Comparison of ENCODE assay signal across 9 mouse cellular contexts in genomic region chr16:95615579-95615978, GRCm38 (mm10). TPM values are rescaled to one million over a fixed set of nuclear protein-coding genes. Genes with fewer than 3 reads are reported as not detected.
DNase-seq lines count a peak whose midpoint lies in the region; ATAC-seq and TF ChIP-seq lines count a peak whose summit lies in the region.
"Had no signal": no experiment of that assay in that cellular context is flagged by ENCODE, and none has a peak within 500 bp of the region (broad histone marks: within the 10 kb centered on the region; RNA-seq: fewer than 3 reads in every experiment).

No protein-coding gene starts in this region.

- H3K27ac ChIP-seq in intestine, embryonic 14.5 days (ENCODE audit: low read depth): no peak overlapping the region
- H3K27ac ChIP-seq in intestine, embryonic 15.5 days: no peak overlapping the region
- no peak overlapping the region for H3K27ac ChIP-seq in CH12.LX (ENCODE audit: insufficient read depth, low read depth)
- no peak overlapping the region for H3K27ac ChIP-seq in embryonic facial prominence, embryonic 12.5 days

- H3K36me3 ChIP-seq in intestine, embryonic 14.5 days (ENCODE audit: control insufficient read depth, insufficient read depth, low read length): no peaks in the 10 kb centered on the region
- no peaks in the 10 kb centered on the region for H3K36me3 ChIP-seq in intestine, embryonic 15.5 days
- no peaks in the 10 kb centered on the region for H3K36me3 ChIP-seq in CH12.LX (replicated peaks in 1 of 2; ENCODE audit: control insufficient read depth in 1 of 2, insufficient read depth in 1 of 2, low read length in 1 of 2)
- H3K36me3 ChIP-seq in embryonic facial prominence, embryonic 12.5 days: no peaks in the 10 kb centered on the region

- dilution Hi-C loops in CH12.LX (cut with MboI; ENCODE audit: extremely low pct_ligation_motif_present, extremely low pct_unique_long_range_greater_than_20kb, low sequenced_read_pairs): no loop called here

- TF ChIP-seq EP300 in CH12.LX (IDR thresholded peaks at IDR 0.05; ENCODE audit: low read length): no peak

- H3K4me2 ChIP-seq in intestine, embryonic 14.5 days (ENCODE audit: low read length): no peak overlapping the region
- no peak overlapping the region for H3K4me2 ChIP-seq in intestine, embryonic 15.5 days (replicated peaks)
- no peak overlapping the region for H3K4me2 ChIP-seq in CH12.LX (ENCODE audit: insufficient read depth, low read depth, poor library complexity, severe bottlenecking)
- no peak overlapping the region for H3K4me2 ChIP-seq in embryonic facial prominence, embryonic 12.5 days (replicated peaks)

- no peak for ATAC-seq in intestine, embryonic 14.5 days (replicated peaks; ENCODE audit: low FRiP score, low TSS enrichment, low read depth)
- no peak for ATAC-seq in intestine, embryonic 15.5 days
- peak; percentile 28; the same call in 1 of the 2 replicates for ATAC-seq in embryonic facial prominence, embryonic 12.5 days (ENCODE audit: insufficient number of reproducible peaks, insufficient read depth, low FRiP score, low TSS enrichment)
- ATAC-seq in megakaryocyte progenitor cell, adult 5-6 weeks (replicated peaks; ENCODE audit: poor library complexity): peak; percentile 77

- intact Hi-C loops in left cerebral cortex, postnatal 10 days (cut with DNase I): no loop called here

- H3K4me3 ChIP-seq in intestine, embryonic 14.5 days (ENCODE audit: low read depth, low read length): no peak overlapping the region
- H3K4me3 ChIP-seq in intestine, embryonic 15.5 days (replicated peaks): no peak overlapping the region
- no peak overlapping the region for H3K4me3 ChIP-seq in CH12.LX (replicated peaks in 1 of 3; ENCODE audit: low read depth in 2 of 3, low read length in 2 of 3, poor library complexity in 1 of 3)
- no peak overlapping the region for H3K4me3 ChIP-seq in embryonic facial prominence, embryonic 12.5 days
- H3K4me3 ChIP-seq: megakaryocyte, embryonic 14.5 days had no signal

- no peaks in the 10 kb centered on the region for H3K27me3 ChIP-seq in intestine, embryonic 14.5 days (replicated peaks; ENCODE audit: control insufficient read depth, insufficient read depth, low read length)
- H3K27me3 ChIP-seq in intestine, embryonic 15.5 days (replicated peaks): no peaks in the 10 kb centered on the region
- H3K27me3 ChIP-seq in CH12.LX (replicated peaks): no peaks in the 10 kb centered on the region
- H3K27me3 ChIP-seq in embryonic facial prominence, embryonic 12.5 days: no peaks in the 10 kb centered on the region

- H3K4me1 ChIP-seq in intestine, embryonic 14.5 days (replicated peaks; ENCODE audit: control insufficient read depth, insufficient read depth, low read length): no peaks in the 10 kb centered on the region
- no peaks in the 10 kb centered on the region for H3K4me1 ChIP-seq in intestine, embryonic 15.5 days (replicated peaks)
- H3K4me1 ChIP-seq in CH12.LX (ENCODE audit: control insufficient read depth in 1 of 2, insufficient read depth in 2 of 2): peaks cover 7 to 14% of the 10 kb centered on the region in 2 experiments
- peaks cover 16% of the 10 kb centered on the region; the same call in 1 of the 2 replicates for H3K4me1 ChIP-seq in embryonic facial prominence, embryonic 12.5 days

- TF ChIP-seq POLR2A in CH12.LX (IDR thresholded peaks at IDR 0.05; ENCODE audit: low read depth, low read length): no peak

- no peak overlapping the region for H3K9ac ChIP-seq in intestine, embryonic 14.5 days (ENCODE audit: low read length)
- no peak overlapping the region for H3K9ac ChIP-seq in intestine, embryonic 15.5 days
- H3K9ac ChIP-seq in CH12.LX (ENCODE audit: insufficient read depth, low read depth): no peak overlapping the region
- no peak overlapping the region for H3K9ac ChIP-seq in embryonic facial prominence, embryonic 12.5 days

- WGBS in intestine, embryonic 14.5 days: 36% methylated on average over 6 of the region's 6 CpGs
- WGBS in intestine, embryonic 15.5 days: 41% methylated on average over 6 of the region's 6 CpGs
- WGBS in embryonic facial prominence, embryonic 12.5 days: 38% methylated on average over 6 of the region's 6 CpGs

- no peaks in the 10 kb centered on the region for H3K79me2 ChIP-seq in CH12.LX (replicated peaks; ENCODE audit: control insufficient read depth, extremely low read depth, insufficient read depth, poor library complexity, severe bottlenecking)

- TF ChIP-seq CTCF in CH12.LX (conservative IDR thresholded peaks at IDR 0.05 in 1 of 2, IDR thresholded peaks at IDR 0.05 in 1 of 2; ENCODE audit: low read depth in 2 of 2, low read length in 2 of 2): peak; percentile 89 to 97

- in situ Hi-C loops in CH12.LX (cut with MboI; ENCODE audit: low pct_ligation_motif_present, low pct_unique_long_range_greater_than_20kb, low sequenced_read_pairs): no loop called here

- H3K9me3 ChIP-seq in intestine, embryonic 14.5 days (ENCODE audit: control insufficient read depth, low read length): no peaks in the 10 kb centered on the region
- H3K9me3 ChIP-seq in intestine, embryonic 15.5 days: no peaks in the 10 kb centered on the region
- H3K9me3 ChIP-seq in CH12.LX (replicated peaks; ENCODE audit: low read length): no peaks in the 10 kb centered on the region
- H3K9me3 ChIP-seq in embryonic facial prominence, embryonic 12.5 days: no peaks in the 10 kb centered on the region

- TF ChIP-seq RAD21 in CH12.LX (IDR thresholded peaks at IDR 0.05; ENCODE audit: low read depth, low read length): peak; percentile 67

- peak; percentile 66 for DNase-seq in intestine, embryonic 14.5 days (ENCODE audit: low spot score)
- DNase-seq in CH12.LX (ENCODE audit: extremely low read depth) (peak; percentile 66), ZHBTc4 (ENCODE audit: low read depth, low spot score) (peak; percentile 84)
- no peak for DNase-seq in layer of hippocampus, adult 11-12 months (ENCODE audit: low spot score)
- DNase-seq in left cerebral cortex, postnatal 10 days (ENCODE audit: extremely low spot score in 1 of 2, low spot score in 2 of 2): no peak

TF ChIP-seq in CH12.LX, 34 proteins besides CTCF, POLR2A, EP300 and RAD21:
- no peak for TF ChIP-seq MAX (IDR thresholded peaks at IDR 0.05; ENCODE audit: low read length)
- no peak for TF ChIP-seq NELFE (IDR thresholded peaks at IDR 0.05; ENCODE audit: low read depth, low read length)
- no peak for TF ChIP-seq GABPA (IDR thresholded peaks at IDR 0.05; ENCODE audit: insufficient replicate concordance, low read depth, low read length)
- no peak for TF ChIP-seq BHLHE40 (IDR thresholded peaks at IDR 0.05; ENCODE audit: low read depth, low read length)
- TF ChIP-seq USF1 (IDR thresholded peaks at IDR 0.05; ENCODE audit: low read depth, low read length): no peak
- TF ChIP-seq MYC (IDR thresholded peaks at IDR 0.05; ENCODE audit: low read depth, low read length): 0 out of 2 replicates have a peak, but pooled peaks have one; percentile 15
- no peak for TF ChIP-seq ZNF384 (IDR thresholded peaks at IDR 0.05; ENCODE audit: low read depth, low read length)
- TF ChIP-seq TCF12 (IDR thresholded peaks at IDR 0.05; ENCODE audit: low read depth, low read length): no peak
- no peak for TF ChIP-seq PAX5 (IDR thresholded peaks at IDR 0.05; ENCODE audit: low read length)
- no peak for TF ChIP-seq POLR2AphosphoS2 (IDR thresholded peaks at IDR 0.05; ENCODE audit: low read depth, low read length)
- TF ChIP-seq MXI1 (IDR thresholded peaks at IDR 0.05; ENCODE audit: low read depth, low read length): no peak
- TF ChIP-seq JUN (IDR thresholded peaks at IDR 0.05; ENCODE audit: insufficient read depth, low read depth, low read length): no peak
- no peak for TF ChIP-seq MEF2A (IDR thresholded peaks at IDR 0.05; ENCODE audit: borderline replicate concordance, low read depth, low read length)
- TF ChIP-seq SMC3 (IDR thresholded peaks at IDR 0.05; ENCODE audit: low read depth, low read length): peak; percentile 88

RNA-seq across cellular contexts. Expression of gene Erg, which starts 29.2 kb away (rescaled TPM):
- polyA plus RNA-seq in intestine, embryonic 14.5 days (2014; fragmentation: Nextera tagmentation; extraction: Ambion mirVana): 2.8 TPM in 2 replicates
- polyA plus RNA-seq in intestine, embryonic 15.5 days (2015; fragmentation: Nextera tagmentation; extraction: Ambion mirVana): 4.0 and 4.9 TPM in 2 replicates
- total RNA-seq in CH12.LX (2012; rRNA removed): 0.34 and 0.42 TPM in 2 replicates
- total RNA-seq in CH12.LX (2014; rRNA removed): 0.07 and 0.11 TPM in 2 replicates
- polyA plus RNA-seq in CH12.LX (2012; ENCODE audit: insufficient read length, low read depth): 0.78 and 0.81 TPM in 2 replicates
- polyA plus RNA-seq in embryonic facial prominence, embryonic 12.5 days (2016; fragmentation: Nextera tagmentation; extraction: Ambion mirVana): 11.5 and 14.0 TPM in 2 replicates
- 20.9 and 26.9 TPM in 2 replicates for total RNA-seq in megakaryocyte progenitor cell, adult 5-6 weeks (2015)
- total RNA-seq in megakaryocyte progenitor cell, adult 5-6 weeks (2017): 46.0 and 55.8 TPM in 2 replicates
- total RNA-seq in left cerebral cortex, postnatal 10 days (2021): 1 to 10 TPM; 7.2 to 8.9 TPM

Comparison
In these comparisons a context has a peak if more than half of its experiments do, and no peak if none do; other contexts are left out.
1. ATAC-seq: peak in embryonic facial prominence, embryonic 12.5 days (single experiment) and megakaryocyte progenitor cell, adult 5-6 weeks (single experiment); none in intestine, embryonic 14.5 days (single experiment) and intestine, embryonic 15.5 days (single experiment).
2. DNase-seq: peak in intestine, embryonic 14.5 days (single experiment), CH12.LX (single experiment) and ZHBTc4 (single experiment); none in layer of hippocampus, adult 11-12 months (single experiment) and left cerebral cortex, postnatal 10 days (0 of 2).